Mouse (Mus musculus) E14TG2a.4 (cell line): ENCODE measurements at regions not wholly inside any gene's neighbourhood (a gene's known extent, or its start where the extent isn't known, plus 50 kb on each side); places are given as distances from the start of the nearest gene placed in this dataset.
"Not testable (repeated sequence)": the region's sequence is repeated elsewhere in the genome, so short reads cannot be mapped to it uniquely, and the experiment has no call there.

Source experiments
- H3K27me3 ChIP-seq: 2 replicates; pipeline ENCODE4 v1.6.1; 2014; ENCODE audit warnings: low read length, control low read depth; ENCODE audit not compliant: insufficient read depth
- H3K36me3 ChIP-seq: 2 replicates; pipeline ENCODE4 v1.6.1; 2014; ENCODE audit warnings: low read length, control low read depth; ENCODE audit not compliant: insufficient read depth
- H3K4me1 ChIP-seq: replicated peaks from 2 replicates; pipeline ENCODE4 v1.6.1; 2014; ENCODE audit warnings: low read depth, low read length, control low read depth
- H3K4me3 ChIP-seq: replicated peaks from 2 replicates; pipeline ENCODE4 v1.5.1; 2014; ENCODE audit warnings: mild to moderate bottlenecking, low read length
- H3K9me3 ChIP-seq: 2 replicates; pipeline ENCODE4 v1.6.1; 2014; ENCODE audit warnings: low read length, control low read depth

- peak overlapping the region; percentile 83 for H3K4me3 ChIP-seq
- not testable (repeated sequence) for H3K4me1 ChIP-seq, H3K27me3 ChIP-seq, H3K9me3 ChIP-seq, H3K36me3 ChIP-seq
Measured at GRCm38 (mm10) chr17:17293932-17294534, 80.1 kb upstream of the Riok2 start.

GRCm38 (mm10) chr17:17295037-17295436 lies 79.1 kb upstream of the Riok2 start:
- peak overlapping the region; percentile 83 for H3K4me3 ChIP-seq
- not testable (repeated sequence) for H3K4me1 ChIP-seq, H3K36me3 ChIP-seq, H3K9me3 ChIP-seq, H3K27me3 ChIP-seq

- not testable (repeated sequence) for H3K36me3 ChIP-seq, H3K27me3 ChIP-seq, H3K4me1 ChIP-seq, H3K9me3 ChIP-seq, H3K4me3 ChIP-seq
Measured at GRCm38 (mm10) chr17:17303496-17303895, 70.6 kb upstream of the Riok2 start.
